Mouse (Mus musculus) cerebellum, postnatal 14 days (tissue): Measurements from ENCODE around the gene Bbc3.
"Not testable (repeated sequence)": the region's sequence is repeated elsewhere in the genome, so short reads cannot be mapped to it uniquely, and the experiment has no call there.

ENCODE experiments used
- DNase-seq, 2 experiments: peaks; one replicate each; pipeline ENCODE4 v3.0.0; 2021; ENCODE audit warnings: mixed read lengths in 2 of 2

Bbc3 gene

DNA sequence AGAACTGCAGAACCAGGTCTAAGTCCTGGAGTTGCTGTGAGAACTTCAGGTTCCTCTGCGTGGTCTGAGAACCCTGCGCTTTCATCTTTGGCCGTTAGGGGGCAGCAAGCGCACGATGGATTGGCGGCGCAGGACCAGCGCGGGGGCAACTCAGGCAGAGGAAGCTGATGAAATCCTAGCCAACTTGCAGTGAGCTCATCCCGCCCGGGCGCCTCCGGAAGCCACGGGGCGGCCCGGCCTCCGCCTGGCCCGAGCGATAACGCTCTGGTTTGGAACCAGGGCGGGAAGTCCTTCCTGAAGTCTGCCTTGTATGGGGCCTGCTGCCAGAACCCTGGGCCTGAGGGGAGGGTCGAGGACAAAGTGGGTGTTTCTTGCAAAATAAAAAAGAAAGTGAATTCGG lies 13.4 kb upstream of the Bbc3 start:
- peak; percentile 97 for DNase-seq

DNA sequence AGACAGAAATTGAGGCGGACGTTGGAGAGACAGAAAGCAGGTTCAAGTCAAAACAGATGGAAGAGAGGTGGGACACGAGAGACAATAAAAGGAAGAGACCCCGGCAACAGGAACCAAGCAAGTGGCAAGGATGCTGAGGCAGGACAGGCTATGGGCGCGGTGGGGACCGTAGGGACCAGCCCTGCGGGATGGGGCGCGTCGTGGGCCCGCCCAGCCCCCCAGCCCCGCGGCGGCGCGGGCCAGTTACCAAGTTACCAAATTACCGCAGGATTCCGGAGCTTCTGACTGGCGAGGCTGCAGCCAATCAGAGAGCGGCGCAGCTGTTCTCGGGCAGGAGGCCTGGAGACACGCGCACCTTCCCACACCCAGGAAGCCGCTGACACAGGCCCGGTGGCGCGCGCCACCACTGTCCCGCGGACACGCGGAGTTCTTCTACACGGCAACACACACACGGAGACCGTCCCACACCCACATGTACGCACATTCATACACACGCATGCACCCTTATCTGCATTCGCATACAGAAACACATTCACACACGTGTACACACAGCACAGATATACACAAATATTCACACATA lies 12.8 kb upstream of the Bbc3 start:
- peak; percentile 83 to 84 for DNase-seq

DNA sequence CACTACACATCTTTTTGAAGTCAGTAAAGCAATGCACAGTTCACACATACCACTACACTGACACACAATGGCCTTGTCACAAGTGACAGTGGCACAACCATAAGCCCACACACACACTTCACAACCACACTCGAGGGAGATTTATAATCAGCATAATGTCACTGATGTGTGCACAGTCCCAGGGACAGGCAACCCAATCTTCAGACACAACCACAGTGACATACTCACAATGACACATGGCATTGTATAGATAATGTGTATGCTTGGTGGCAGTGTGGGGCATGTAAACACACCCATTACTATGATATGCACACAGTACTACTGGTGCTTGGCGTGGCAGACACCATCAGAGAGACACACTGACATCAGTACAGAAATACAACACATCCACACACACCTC lies 12.0 kb upstream of the Bbc3 start:
- no peak for DNase-seq

DNA sequence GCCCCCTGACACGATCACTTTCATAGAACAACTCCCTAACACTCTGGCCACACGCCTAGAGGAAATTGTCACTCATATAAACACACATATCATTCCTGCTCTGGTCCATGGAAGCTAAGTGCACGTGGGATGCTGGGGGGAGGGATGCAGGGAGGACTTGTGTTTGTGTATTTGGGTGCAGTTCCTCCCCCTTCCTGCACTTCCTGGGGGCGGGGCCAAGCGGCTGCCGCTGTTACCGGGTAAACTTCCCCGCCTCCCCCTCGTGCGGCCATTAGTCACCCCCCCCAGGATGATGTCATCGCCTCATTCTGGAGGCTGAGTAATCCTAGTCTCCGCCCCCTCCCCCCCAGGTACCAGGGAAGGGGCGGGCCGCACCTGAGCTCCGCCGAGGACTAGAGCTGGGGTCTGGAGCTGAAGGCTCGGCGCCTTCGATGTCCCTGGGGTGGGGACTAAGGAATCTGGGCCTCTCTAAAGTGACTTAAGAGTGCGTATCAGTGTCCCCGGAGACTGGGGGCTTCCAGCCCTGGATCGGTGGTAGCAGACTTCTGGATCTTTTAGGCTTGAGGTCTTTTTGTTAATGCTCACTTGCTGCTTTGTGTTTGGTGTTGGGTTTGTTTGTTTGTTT lies 11.3 kb upstream of the Bbc3 start:
- peak; percentile 93 to 99 for DNase-seq

DNA sequence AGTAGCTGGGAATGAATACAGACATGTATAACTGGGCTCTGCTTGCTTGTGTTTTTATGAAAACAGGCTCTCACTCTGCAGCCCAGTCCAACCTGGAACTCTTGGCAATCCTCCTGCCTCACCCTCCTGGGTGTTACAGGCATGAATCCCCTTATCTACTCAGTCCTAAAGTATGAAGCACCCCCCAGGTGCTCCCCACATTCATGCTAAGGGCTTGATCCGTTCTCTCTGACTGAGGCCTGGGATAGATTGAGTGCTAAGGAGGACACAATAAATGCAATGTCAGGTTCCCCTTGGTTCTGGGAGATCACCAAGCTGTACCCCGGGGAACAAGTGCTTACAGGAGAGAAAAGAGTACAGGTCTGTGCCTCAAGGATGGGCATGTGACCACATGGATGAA lies 10.6 kb upstream of the Bbc3 start:
- peak; percentile 26 to 43 for DNase-seq

DNA sequence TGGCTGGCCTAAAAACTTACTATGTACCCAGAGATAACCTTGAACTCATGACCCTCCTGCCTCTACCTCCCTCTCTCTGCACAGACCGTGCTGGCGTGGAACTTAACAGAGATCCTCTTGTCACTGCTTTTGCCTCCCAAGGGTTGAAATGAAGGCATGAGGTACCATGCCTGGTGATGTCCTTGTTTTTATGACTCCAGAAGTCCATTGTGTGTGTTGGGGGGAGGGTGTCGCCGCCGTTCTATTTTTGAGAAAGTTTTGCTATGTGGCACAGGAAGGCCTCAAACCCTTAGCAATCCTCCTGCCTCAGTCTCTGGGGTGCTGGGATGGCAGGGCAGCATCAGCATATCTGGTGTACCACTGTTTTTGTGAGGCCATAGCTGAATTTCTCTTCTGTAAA lies 9.3 kb upstream of the Bbc3 start:
- DNase-seq = peak in 1 of 2 experiments; percentile 21

DNA sequence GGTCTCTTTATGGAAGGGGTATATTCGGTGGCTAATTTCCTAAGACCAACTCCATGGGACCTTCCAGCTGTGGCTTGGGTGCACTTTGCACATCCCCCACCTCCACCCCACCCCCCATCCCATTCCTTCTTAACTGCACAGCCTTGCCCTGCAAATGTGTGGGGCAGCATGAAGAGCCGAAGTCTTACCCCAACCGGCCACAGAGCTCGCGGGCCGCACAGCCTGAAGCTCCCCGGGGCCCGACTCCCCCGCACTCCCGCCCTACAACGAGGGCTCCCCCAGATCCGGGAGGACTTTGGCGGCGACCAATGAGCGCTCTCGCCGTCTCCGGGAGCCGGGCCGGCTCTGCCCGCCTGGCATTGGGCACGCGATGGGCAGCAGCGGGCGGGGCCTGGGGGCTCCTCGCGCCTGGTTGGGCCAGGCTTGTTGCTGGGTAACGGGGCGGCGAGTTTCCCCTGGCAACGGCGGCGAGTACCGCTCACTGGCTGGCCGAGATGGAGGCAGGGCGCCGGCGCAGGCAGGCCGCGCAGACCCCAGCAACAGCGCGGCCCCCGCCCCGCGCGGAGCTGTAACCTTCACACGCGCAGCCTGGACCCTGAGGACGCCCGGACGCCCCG lies 8.7 kb upstream of the Bbc3 start:
- DNase-seq = peak; percentile 97 to 98

DNA sequence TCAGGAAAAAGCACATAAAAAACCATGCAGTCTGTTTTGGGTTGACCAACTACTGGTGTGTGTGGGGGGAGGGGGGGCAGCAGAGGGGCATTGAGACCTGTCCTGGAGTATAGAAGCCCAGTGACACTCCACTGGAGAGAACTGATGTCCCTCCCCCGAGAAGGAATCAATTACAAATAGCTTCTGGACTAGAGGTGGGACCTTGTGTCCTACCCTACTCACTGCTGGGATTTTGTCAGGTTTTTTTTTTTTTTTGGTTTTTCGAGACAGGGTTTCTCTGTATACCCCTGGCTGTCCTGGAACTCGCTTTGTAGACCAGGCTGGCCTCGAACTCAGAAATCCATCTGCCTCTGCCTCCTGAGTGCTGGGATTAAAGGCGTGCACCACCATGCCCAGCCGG lies 1.1 kb upstream of the Bbc3 start:
- not testable (repeated sequence) for DNase-seq

DNA sequence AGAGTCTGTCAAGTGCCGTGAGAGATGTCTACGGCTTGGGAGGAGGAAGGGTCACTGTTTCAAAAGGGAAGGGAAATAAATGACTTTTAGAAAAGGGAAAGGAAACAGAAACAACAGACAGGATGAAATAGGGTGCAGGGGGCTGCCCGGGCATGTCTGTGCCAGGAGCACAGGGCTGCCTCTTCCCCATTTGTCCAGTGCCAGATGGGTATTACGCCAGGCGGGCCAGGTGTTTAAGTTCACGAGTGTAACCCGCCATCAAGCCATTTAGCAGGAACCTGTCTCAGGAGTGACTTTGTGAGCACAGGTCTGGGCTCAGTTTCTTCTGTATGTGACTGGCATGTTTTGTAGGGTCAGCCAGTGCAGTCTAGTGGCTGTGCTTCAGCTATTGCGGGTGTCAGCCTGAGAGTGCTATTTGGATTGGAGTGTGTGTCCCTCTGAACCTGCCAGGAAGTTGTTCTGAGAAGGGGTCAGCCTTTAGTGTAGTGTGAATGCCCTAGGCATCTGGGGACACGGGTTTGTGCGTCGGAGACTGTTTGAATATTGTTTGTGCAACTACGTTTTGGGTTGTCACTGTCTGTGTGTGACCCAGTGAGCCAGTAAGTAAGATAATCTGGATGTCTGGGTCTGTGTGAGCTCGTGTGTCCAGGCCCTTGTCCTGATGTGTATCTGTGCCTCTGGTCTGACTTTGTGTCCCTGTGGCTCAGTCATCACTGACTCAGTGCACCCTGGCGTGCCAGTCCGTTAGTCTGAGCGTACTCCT lies 543 bp downstream of the Bbc3 start:
- DNase-seq = no peak

DNA sequence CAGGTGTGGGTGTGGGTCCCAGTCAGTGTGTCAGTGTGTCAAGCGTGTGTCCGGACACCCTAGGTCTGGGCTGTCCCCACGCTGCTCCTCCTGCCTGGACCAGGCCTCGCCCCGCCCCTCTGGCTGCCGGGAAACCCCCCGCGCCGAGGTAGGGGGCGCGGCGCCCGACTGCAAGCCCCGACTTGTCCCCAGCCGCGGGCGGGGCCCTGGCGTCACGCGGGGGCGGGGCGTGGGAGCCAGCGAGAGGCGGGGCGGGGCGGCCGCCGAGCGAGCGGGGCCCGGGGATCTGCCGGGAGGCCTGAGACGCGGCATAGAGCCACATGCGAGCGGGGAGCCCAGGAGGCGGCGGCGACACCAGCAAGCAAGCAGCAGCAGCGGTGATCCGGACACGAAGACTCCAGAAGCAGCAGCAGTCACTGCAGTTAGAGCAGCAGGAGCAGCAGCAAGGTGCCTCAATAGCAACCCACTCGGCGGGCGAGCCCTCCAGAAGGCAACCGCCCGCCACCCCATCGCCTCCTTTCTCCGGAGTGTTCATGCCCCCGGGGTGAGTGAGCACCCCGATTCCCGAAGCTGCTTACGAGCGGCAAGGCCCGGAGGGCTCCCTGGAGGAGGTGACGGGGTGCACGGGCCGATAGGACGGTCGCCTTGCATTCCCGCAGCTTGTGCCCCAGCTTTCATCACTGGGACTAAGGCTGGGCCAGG lies 1.3 kb downstream of the Bbc3 start:
- peak; percentile 86 to 91 for DNase-seq

DNA sequence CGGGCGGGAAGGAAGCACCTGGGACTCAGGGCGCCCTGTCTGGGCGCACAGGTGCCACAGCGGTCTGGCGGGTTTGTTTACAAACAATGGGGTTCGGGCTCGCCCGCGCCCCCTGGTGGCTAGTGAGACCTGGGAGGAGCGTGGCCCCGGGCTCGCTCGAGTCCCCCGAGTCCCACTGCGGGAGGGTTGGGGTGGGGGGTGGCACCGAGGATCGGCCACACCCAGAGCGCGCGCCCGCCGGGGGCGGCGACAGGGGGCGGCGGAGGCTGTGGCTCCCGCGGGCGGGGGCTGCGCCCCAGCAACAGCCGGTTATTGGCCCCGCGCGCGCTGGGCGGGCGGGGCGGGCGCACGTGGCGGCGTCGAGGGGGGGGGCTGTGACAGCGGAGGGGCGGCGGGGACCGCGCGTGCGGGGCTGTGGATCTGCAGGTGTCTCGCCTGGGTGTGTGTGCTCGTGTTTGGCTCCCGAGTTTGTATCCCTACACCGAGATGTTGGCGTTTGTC lies 1.9 kb downstream of the Bbc3 start:
- peak; percentile 87 to 91 for DNase-seq

DNA sequence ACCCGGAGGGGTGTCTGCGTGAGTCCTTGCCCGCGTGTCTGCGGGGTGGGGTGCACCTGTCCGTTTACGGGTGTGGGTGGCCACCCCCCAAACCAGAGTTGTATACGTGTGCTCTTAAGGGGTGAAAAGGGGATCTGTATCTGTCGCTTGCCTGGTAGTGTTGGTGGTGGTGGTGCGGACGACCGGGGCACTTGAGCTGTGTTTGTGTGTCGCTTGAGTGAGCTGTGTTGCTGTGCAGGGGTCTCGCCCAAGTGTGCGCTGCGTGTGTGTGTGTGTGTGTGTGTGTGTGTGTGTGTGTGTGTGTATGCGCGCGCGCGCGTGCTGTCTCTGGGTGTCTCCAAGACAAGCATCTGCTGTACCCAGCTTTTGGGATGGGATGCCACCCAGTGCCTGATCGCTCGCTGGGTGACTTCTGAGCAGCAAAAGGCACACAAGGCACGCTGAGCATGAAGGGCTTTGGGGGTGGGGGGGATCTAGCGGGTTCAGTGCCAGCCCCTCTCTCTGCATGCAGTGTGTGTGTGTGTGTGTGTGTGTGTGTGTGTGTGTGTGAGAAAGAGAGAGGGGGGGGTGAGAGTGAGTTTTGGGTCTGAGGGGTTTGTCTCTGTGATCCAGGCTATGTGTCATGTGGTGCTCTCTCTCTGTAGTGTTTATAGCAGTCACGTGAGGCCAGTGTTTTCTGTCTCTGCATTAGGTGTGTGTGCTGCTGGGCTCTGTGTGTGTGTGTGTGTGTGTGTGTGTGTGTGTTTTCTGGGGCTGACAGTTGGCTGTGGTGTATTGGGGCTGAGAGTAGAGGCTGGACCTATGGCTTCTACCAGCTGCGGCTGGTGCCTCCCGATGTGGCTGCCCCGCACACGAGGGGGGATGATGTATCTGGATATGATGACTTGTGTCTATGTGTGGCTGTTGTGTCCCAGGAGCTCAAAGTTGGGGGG lies 2.6 kb downstream of the Bbc3 start:
- peak; percentile 63 to 69 for DNase-seq

DNA sequence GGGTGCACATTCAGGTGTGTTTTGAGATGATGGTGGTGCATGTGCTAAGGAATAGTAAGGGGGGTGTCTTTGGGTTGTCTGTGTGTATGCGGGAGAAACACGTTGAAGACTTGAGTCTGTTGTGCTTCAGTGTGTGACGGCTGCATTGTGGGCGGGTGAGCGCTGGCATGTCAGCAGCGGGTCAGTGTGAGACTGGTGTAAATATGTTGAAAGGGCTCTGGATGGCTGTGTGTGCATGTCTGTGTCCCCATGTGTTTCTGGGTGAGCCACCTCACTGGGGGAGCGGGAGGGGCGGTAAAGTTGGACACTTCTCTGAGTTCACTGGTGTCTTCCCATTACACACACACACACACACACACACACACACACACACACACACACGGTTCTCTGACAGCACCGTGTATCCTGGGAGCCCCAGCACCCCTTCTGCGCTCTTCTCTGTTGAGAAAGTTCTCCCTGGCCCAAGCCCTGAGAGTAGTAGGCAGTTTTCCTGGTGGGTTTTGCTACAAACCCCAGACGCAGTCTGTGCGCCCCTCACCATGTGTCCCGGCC lies 3.3 kb downstream of the Bbc3 start:
- DNase-seq = peak; percentile 40 to 41

DNA sequence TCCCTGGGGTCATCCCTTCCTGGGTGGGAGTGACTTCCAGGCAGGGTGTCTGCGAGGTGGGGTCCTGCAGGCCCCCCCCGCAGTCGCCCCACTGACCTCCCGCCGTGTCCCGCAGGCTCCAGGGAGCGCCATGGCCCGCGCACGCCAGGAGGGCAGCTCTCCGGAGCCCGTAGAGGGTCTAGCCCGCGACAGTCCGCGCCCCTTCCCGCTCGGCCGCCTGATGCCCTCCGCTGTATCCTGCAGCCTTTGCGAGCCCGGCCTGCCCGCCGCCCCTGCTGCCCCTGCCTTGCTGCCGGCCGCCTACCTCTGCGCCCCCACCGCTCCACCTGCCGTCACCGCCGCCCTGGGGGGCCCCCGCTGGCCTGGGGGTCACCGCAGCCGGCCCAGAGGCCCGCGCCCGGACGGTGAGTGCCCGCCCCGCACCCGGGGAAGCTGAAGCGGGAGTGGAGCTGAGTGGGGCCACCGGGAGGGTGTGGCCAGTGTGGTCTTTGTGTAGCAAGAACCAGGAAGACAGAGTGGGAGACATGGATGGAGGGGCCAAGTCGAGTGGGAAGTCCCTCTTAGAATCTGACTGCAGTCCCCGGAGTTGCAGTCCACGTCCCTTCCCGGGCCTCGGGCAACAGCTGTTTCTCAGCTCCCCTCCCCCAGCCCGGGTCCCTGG lies 3.9 kb downstream of the Bbc3 start:
- peak; percentile 44 to 45 for DNase-seq

DNA sequence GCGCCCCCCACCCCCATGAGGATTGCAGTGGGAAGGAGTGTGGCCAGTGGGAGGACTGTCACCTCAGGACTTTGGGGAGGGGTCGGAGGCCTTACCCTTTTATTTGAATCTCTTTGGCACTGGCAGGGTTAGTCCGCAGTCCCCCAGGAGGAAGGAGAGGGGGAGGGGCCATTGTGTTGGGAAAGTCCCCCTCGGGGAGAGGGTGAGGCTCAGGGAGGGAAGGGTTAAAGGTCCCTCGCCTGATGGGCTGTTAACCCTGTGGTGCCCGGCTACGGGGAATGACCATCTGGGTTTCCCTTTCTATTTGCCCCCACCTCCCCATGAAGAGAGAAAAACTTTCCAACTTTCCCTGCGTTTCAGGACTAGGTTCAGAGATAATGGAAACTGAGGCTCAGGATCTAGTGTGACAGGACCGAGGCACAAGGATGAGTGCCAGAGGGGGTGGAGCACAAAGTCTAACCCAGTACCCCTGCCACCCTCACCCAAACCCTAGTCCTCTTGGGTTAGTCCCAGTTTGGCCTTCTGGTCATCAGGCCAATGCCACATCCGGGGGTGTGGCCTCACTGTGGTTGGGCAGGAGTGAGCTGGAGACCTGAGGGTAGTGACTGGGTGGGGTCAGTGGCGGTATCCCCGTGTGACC lies 4.6 kb downstream of the Bbc3 start:
- peak; percentile 44 to 62 for DNase-seq

DNA sequence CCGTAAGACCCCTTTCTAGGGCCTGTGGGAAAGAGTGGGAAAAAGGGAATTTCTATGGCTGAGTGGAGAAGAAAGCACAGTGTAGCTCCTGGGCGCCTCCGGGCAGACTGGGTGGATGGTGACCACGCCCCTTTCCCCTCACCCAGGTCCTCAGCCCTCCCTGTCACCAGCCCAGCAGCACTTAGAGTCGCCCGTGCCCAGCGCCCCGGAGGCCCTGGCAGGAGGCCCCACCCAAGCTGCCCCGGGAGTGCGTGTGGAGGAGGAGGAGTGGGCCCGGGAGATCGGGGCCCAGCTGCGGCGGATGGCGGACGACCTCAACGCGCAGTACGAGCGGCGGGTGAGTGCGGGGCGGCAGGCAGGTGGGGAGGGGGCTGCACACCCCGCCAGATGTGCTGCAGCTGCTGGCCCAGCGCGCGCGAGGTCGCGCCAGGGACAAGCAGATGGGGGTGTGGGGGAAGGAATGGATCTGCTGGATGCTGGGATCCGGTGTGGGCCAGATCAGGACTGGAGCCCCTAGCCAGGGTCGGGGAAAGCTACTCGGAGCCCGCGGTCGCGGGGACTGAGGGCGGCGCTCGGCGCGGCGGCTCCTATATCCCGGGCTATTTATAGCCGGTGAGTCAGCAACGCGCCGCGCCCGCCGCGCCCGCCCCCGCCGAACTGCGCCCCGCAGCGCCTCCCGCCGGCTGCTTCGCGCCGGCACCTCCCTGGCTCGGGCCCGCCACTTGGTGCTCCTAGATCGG lies 5.5 kb downstream of the Bbc3 start:
- DNase-seq = peak; percentile 86 to 88

DNA sequence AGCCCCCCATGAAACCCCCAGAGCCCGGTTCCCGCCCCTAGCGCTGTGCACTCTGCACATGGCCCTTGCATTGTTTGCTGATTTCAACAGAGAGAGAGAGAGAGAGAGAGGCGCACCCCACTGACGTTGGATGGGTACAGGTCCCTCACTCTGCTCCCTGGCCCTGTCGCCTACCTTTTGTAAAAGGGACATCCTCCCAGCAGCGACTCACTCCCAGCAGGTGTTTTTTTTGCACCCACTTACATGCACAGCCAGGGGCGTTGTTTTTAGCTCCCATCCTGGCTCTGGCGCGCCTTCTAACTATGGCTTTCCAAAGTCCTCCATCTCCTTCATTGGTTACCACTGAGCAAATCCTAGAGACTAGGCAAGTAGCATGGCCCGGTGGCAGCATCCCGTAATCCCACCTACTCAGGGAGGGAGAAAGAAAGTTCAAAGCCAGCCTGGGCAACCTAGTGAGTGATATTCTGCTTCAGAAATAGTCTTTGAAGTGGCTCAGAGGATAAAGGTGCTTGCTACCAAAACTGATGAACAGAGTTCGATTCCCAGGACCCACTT lies 6.1 kb downstream of the Bbc3 start:
- no peak for DNase-seq

DNA sequence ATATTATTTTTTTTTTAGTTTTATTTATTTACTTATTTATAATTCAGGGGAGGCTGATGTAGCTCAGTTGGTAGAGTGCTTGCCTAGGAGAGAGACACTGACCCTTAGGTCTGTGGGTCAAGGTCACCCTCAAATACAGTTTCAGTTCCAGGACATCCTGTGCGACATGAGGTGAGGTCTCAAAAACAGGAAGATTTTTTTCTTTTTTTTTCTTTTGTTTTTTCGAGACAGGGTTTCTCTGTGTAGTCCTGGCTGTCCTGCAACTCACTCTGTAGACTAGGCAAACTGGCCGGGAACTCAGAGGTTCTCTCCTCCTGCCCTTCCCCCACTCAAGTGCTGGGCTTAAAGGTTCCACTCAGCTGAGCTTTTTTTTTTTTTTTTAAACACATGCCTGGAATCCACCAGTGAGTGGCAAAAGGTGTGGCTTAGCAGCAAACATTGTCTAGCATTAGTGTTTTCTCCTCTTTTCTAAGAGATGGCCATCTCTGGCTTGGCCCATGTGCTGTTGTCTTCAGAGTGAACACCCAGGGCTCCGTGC lies 7.1 kb downstream of the Bbc3 start:
- DNase-seq = no peak

DNA sequence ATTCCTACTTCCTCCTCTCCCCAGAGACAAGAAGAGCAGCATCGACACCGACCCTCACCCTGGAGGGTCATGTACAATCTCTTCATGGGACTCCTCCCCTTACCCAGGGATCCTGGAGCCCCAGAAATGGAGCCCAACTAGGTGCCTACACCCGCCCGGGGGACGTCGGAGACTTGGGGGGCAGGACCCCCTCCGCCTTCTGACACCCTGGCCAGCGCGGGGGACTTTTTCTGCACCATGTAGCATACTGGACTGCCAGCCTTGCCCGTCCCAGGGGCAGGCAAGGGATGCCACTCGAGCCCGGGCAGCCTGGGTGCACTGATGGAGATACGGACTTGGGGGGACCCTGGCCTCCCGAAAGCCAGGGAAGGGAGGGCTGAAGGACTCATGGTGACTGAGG lies 8.9 kb downstream of the Bbc3 start:
- DNase-seq = no peak
